Mouse (Mus musculus) forebrain, embryonic 12.5 days (tissue): ENCODE data around the gene Gm11213. TPM values are rescaled to one million over a fixed set of nuclear protein-coding genes. Genes with fewer than 3 reads are reported as not detected.

Experiments
- ATAC-seq: fragments of 200-750 bp; cut with Nextera tagmentation; 2 replicates; pipeline ENCODE4 v1.8.0; 2017; ENCODE audit warnings: moderate TSS enrichment; ENCODE audit not compliant: low FRiP score
- H3K27ac ChIP-seq: fragments of 300-500 bp; sonication (generic); 2 replicates; pipeline ENCODE4 v1.5.1; 2016; ENCODE audit warnings: mild to moderate bottlenecking
- H3K27me3 ChIP-seq: fragments of 300-500 bp; sonication (generic); 2 replicates; pipeline ENCODE4 v1.6.1; 2016; ENCODE audit warnings: mild to moderate bottlenecking
- H3K36me3 ChIP-seq: fragments of 300-500 bp; sonication (generic); replicated peaks from 2 replicates; pipeline ENCODE4 v1.6.1; 2016; ENCODE audit warnings: mild to moderate bottlenecking
- H3K4me1 ChIP-seq: fragments of 300-500 bp; sonication (generic); 2 replicates; pipeline ENCODE4 v1.6.1; 2016
- H3K4me2 ChIP-seq: fragments of 300-500 bp; sonication (generic); 2 replicates; pipeline ENCODE4 v1.6.1; 2016; ENCODE audit warnings: mild to moderate bottlenecking, moderate library complexity
- H3K4me3 ChIP-seq: fragments of 300-500 bp; sonication (generic); replicated peaks from 2 replicates; pipeline ENCODE4 v1.5.1; 2016; ENCODE audit warnings: mild to moderate bottlenecking
- H3K9ac ChIP-seq: fragments of 300-500 bp; sonication (generic); 2 replicates; pipeline ENCODE4 v1.6.1; 2016; ENCODE audit warnings: mild to moderate bottlenecking
- H3K9me3 ChIP-seq: fragments of 300-500 bp; sonication (generic); 2 replicates; pipeline ENCODE4 v1.6.1; 2016
- WGBS: fragments of 180-500 bp; shearing (Covaris S2); methylation state at CpG from one replicate; pipeline ENCODE4 v1.1.7; 2016; 5-methylcytosine and 5-hydroxymethylcytosine counted together
- polyA plus RNA-seq: library from polyadenylated mRNA; unstranded; fragments of >200 nt; fragmentation: Nextera tagmentation; extraction: Ambion mirVana; gene quantifications from 2 replicates; pipeline ENCODE4 v1.2.1, GENCODE M21; 2016

Gene Gm11213
- polyA plus RNA-seq, 1 experiment from 2014 or later: not detected

DNA sequence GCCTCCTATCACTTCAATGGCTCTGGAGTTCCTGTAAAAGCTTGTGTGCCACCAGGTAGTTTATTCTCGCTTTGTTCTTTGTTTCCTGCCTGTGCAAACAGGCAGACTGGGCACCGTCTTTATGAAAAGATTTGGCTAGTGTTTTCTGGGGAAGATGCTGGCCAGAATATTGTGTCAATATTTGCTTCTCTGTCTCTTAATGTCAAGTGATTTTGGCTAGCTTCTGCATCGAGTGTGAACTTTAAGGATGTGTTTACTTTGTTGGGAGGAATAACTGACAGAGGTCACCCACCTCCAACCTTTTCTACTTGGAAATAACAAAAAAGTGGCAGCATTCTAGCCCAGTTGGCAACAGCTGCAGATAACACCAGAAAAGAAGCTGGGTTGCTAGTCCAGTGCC lies 50.4 kb downstream of the Gm11213 start:
- Histone ChIP-seq H3K27ac (no peak overlapping the region), H3K36me3 (peaks cover 43% of the 10 kb centered on the region), H3K9ac (no peak overlapping the region), H3K4me2 (no peak overlapping the region), H3K4me3 (no peak overlapping the region), H3K27me3 (peaks cover 3% of the 10 kb centered on the region; the same call in 1 of the 2 replicates), H3K9me3 (no peaks in the 10 kb centered on the region), H3K4me1 (peaks cover 28% of the 10 kb centered on the region)
- no peak for ATAC-seq
- 53% methylated on average over 3 of the region's 3 CpGs for WGBS

DNA sequence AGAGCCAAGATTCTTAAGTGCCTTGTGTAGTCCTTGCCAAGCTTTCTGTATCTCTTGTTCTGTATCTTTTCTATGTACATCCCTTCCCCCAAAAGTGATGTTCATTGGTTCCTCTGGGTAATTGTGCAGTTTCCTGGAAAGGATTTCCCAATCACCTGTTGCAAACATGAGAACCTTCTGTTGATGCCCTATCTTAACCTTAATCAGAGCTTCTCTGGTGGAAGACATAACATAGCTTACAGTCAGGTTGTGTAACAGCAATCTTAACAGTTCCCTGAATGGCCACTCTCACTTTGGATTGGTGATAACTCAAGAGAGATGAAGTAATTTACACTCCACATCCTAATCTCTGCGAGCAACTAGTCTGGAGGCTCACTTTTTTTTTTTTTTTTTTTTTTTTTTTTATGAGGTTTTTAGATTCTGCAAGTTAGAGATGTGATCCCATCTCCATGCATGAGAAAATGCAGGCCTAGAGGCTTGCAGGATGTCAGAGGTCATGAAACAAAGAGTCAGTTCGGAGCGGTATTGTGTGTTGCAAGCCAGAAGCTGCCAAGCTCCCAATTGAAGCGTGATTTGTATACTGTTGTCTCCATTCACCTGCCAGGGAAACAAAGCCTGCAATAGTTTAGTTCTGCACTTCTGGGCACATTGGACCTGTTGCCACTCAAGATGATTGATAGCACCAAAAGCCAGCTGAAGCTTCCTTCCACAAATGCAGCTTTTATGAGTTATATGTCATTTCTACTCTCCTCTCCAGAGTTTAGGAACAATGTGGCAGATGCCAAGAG lies 51.1 kb downstream of the Gm11213 start:
- no peak for ATAC-seq
- Histone ChIP-seq H3K9ac (no peak overlapping the region), H3K4me1 (peaks cover 21% of the 10 kb centered on the region), H3K4me3 (no peak overlapping the region), H3K27ac (no peak overlapping the region), H3K36me3 (peaks cover 49% of the 10 kb centered on the region), H3K4me2 (no peak overlapping the region), H3K27me3 (no peaks in the 10 kb centered on the region), H3K9me3 (no peaks in the 10 kb centered on the region)
- 34% methylated on average over 4 of the region's 4 CpGs for WGBS

DNA sequence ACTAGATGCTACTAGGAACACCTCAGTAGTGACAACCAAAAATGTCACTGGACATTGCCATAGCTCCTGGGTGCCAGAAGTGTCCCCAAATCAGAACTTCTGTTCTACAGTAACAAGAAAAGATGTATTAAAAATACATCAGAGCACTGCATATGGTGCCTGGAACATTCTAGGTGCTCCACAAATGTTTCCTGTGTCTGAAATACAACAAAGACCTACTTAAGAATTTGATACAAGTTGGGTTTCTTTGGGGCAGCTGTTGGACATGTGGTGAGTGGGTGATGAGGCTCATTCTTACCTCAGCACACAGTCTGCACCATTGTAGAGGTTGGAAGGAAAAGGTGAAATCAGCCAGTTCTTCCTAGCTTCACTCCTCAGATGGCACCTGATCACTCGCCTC lies 52.2 kb downstream of the Gm11213 start:
- no peaks in the 10 kb centered on the region for H3K27me3 ChIP-seq
- no peak overlapping the region for H3K9ac ChIP-seq
- no peak overlapping the region for H3K4me2 ChIP-seq
- H3K9me3 ChIP-seq: no peaks in the 10 kb centered on the region
- H3K36me3 ChIP-seq: peaks cover 55% of the 10 kb centered on the region
- no peak overlapping the region for H3K27ac ChIP-seq
- no peak for ATAC-seq
- WGBS: 89% methylated on average over 1 of the region's 1 CpGs
- H3K4me1 ChIP-seq: peaks cover 18% of the 10 kb centered on the region
- H3K4me3 ChIP-seq: no peak overlapping the region

DNA sequence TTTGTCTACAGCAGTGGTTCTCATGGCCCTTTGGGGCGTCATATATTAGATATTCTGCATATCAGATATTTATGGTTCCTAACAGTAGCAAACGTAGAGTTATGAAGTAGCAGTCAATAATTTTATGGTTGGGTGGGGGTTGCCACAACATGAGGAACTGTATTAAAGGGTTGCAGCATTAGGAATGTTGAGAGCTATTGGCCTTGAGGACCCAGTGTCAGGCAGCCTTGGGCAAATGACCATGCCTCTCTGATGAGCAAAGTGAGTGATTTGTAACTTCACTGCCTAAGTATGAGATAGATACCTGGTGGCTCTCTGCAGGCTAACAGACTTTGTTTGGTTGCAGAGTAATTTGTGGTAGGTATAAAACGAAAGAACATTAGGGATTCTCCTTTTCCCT lies 54.2 kb downstream of the Gm11213 start:
- no peak overlapping the region for H3K4me3 ChIP-seq

GRCm38 (mm10) chr4:63548491-63548890 lies 56.6 kb downstream of the Gm11213 start:
- Histone ChIP-seq H3K27me3 (no peaks in the 10 kb centered on the region), H3K9ac (no peak overlapping the region), H3K4me3 (no peak overlapping the region), H3K4me1 (peaks cover 32% of the 10 kb centered on the region), H3K27ac (no peak overlapping the region), H3K9me3 (no peaks in the 10 kb centered on the region), H3K36me3 (peaks cover 42% of the 10 kb centered on the region), H3K4me2 (no peak overlapping the region)
- ATAC-seq: no peak
- WGBS: 91% methylated on average over 3 of the region's 3 CpGs

More for the DNA sequence above, 54.2 kb downstream of the Gm11213 start:
- H3K9me3 ChIP-seq: no peaks in the 10 kb centered on the region
- peaks cover 26% of the 10 kb centered on the region for H3K4me1 ChIP-seq
- no peak overlapping the region for H3K9ac ChIP-seq
- no peak overlapping the region for H3K27ac ChIP-seq
- no peaks in the 10 kb centered on the region for H3K27me3 ChIP-seq
- H3K4me2 ChIP-seq: no peak overlapping the region
- peaks cover 55% of the 10 kb centered on the region for H3K36me3 ChIP-seq
- WGBS: 94% methylated on average over 3 of the region's 3 CpGs
- no peak for ATAC-seq

GRCm38 (mm10) chr4:63547799-63548198 lies 57.3 kb downstream of the Gm11213 start:
- no peak overlapping the region for H3K9ac ChIP-seq
- H3K4me1 ChIP-seq: peaks cover 32% of the 10 kb centered on the region
- no peaks in the 10 kb centered on the region for H3K27me3 ChIP-seq
- H3K36me3 ChIP-seq: peaks cover 37% of the 10 kb centered on the region
- H3K4me3 ChIP-seq: no peak overlapping the region
- H3K4me2 ChIP-seq: no peak overlapping the region
- ATAC-seq: no peak
- 95% methylated on average over 1 of the region's 1 CpGs for WGBS
- no peaks in the 10 kb centered on the region for H3K9me3 ChIP-seq
- H3K27ac ChIP-seq: no peak overlapping the region

Other genes with a start within 250 kb of the Gm11213 start
- not detected in 2 replicates for gene Orm3, start 249.1 kb downstream of the Gm11213 start, polyA plus RNA-seq
- gene Orm2, start 242.8 kb downstream of the Gm11213 start, polyA plus RNA-seq: not detected in 2 replicates
- gene Akna, start 201.9 kb downstream of the Gm11213 start, polyA plus RNA-seq: 24.6 and 29.3 TPM in 2 replicates
- 9.4 and 10.5 TPM in 2 replicates for gene Whrn, start 109.3 kb downstream of the Gm11213 start, polyA plus RNA-seq
- gene Atp6v1g1, start 60.5 kb downstream of the Gm11213 start, polyA plus RNA-seq: 341 and 346 TPM in 2 replicates
- gene Tmem268, start 46.5 kb downstream of the Gm11213 start, polyA plus RNA-seq: 6.6 and 7.3 TPM in 2 replicates
- gene Tex48, start 17.2 kb upstream of the Gm11213 start, polyA plus RNA-seq: not detected in 2 replicates
- gene Gm11214, start 58.1 kb upstream of the Gm11213 start, polyA plus RNA-seq: not detected in 2 replicates
- not detected in 2 replicates for gene Tnfsf15, start 139.9 kb upstream of the Gm11213 start, polyA plus RNA-seq